Mouse (Mus musculus) erythroblast, embryonic 14.5 days (primary cell): ENCODE results near the gene Ankrd52.

Experiments used
- GATA1 ChIP-seq: IDR thresholded peaks from 2 replicates; pipeline ENCODE4 v1.6.1; 2012; ENCODE audit warnings: low read length, inconsistent platforms, mixed read lengths
- TAL1 ChIP-seq: IDR thresholded peaks from 3 replicates; pipeline ENCODE4 v1.6.1; 2012; ENCODE audit warnings: low read length, inconsistent platforms, mixed read lengths

DNA sequence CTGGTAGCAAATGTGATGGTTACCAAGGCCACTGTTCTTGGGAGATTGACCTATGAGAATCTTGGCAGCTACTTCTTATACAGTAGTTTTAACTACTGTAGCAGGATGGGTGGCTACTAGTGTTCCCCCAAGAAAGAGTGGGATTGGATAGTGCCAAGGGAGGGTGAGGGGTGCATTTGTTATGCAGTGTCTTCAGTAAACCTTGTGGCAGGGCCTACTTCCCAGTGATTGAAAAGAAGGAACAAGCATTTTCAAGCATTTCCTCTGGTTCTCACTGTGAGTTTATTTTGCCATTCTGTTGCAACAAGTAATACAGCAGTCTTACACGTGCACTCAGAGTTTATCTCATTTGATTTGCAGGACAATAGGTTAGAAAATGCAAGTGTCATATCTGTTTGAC, 35.6 kb downstream of the Ankrd52 start:
- TF ChIP-seq TAL1: no peak
- no peak for TF ChIP-seq GATA1
